Mouse (Mus musculus) gastrocnemius, postnatal 25 days (tissue): ENCODE measurements around the gene Gtf2ird2. TPM values are rescaled to one million over a fixed set of nuclear protein-coding genes. Genes with fewer than 3 reads are reported as not detected.
A peak's percentile ranks its signal among the peaks of the same experiment; 100 is the strongest.

Source experiments
- DNase-seq: peaks from one replicate; pipeline ENCODE4 v3.0.0; 2022
- total RNA-seq, 2 experiments: library from RNA; stranded (reverse); gene quantifications; 1 replicate in 1 of 2; 2 replicates in 1 of 2; pipeline ENCODE4 v1.2.3; 2021

Gene Gtf2ird2
- total RNA-seq, 2 experiments from 2014 or later: 5.3 to 5.4 TPM

DNA sequence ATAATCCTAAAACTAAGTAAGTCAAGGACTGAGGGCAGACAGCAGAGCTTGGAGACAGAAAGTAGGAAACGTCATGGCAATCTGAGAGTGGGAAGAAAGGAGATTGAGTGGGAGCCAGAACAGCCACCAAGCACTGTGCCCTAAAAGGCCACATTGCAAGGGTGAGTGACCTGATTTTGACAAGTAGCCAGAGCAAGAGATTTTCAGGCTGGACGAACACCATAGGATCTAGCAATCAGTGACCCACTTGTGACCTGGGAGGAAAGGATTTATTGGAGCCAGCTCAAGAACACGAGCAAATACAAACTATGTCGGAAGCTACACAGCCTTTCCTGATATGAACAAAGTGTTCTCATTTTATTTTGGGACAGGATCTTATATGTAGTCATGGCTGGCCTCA, 1.1 kb upstream of the Gtf2ird2 start:
- peak; percentile 43 for DNase-seq

DNA sequence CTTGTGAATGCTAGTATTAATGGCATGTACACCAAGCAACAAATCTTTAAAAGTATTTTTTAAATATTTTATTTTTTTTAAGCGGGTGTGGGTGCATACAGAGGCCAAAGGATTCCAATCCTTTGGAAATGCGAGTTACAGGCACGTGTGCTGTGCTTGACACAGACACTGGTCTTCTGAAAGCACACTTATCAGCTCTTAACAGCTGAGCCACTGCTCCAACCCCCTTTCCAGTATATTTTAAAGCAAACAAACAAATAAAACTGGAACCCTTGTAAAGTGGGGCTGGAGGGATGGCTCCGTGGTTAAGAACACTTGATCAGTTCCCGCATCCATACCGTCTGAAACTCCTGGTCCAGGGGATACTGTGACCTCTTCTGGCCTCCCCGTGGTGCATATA, 657 bp upstream of the Gtf2ird2 start:
- no peak for DNase-seq

DNA sequence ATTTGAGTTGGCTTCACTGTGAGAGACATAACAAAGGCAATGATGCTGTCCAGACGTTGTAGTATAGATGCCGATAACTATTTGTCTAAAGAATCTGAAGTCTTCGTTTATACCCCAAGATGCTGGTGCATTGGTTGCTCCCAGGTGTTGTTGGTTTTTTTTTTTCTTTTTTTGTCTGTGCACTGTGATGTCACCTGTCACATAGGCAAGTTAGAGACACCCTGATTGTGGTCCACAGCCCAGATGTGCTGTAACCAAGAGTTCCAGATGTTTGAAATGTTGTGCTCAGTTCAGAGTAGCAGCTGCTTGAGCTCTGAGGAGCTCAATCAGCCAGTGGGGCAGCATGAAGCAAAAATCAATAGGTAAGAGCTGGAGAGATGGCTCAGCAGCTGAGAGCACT, 2.2 kb downstream of the Gtf2ird2 start:
- no peak for DNase-seq

DNA sequence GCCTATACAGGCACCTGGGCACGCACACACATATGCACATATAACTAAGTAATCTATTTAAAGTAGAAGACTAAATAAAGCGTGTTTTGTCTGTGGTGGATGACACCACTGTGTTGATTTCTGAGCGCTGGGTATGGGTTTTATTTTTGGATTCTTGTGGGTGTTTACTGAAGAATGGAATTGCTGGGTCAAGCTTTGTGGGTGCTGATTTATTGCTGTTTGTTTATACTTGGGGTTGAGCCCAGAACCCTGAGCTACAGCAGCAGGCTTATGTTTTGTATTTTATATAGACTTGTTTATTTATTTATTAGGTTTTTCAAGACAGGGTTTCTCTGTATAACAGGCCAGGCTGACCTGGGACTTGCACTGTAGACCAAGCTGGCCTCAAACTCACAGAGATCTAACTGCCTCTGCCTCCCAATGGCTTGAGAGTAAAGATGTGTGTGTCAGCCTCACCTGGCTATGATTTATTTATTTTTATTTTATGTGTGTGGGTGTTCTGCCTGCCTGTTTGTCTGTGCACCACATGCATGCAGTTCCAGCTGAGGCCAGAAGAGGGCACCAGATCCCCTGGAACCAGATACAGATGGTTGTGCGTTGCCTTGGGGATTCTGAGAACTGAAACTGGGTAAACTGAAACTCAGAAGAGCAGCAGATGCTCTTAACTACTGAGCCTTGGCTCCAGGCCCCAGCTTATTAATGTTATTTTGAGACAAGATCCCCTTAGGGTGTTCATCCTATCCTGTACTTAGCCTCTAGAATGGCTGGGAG, 3.3 kb downstream of the Gtf2ird2 start:
- no peak for DNase-seq

DNA sequence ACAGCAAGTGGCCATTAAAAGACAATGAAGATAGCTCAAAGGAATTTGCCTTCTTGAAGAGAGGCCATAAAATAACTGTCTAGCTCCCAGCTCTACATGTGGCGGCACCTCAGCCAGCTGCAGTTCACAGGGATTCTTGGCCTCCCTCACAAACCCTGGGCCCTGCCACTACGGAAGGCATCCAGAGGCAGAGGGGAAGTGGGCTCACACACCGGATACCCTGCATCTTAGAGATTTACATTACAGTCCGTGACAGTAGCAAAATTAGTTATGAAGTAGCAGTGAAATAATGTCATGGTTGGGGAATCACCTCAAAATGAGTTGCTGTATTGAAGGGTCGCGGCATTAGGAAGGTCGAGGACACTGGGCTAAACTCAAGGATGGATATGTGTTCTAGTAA, 4.8 kb downstream of the Gtf2ird2 start:
- DNase-seq: no peak

DNA sequence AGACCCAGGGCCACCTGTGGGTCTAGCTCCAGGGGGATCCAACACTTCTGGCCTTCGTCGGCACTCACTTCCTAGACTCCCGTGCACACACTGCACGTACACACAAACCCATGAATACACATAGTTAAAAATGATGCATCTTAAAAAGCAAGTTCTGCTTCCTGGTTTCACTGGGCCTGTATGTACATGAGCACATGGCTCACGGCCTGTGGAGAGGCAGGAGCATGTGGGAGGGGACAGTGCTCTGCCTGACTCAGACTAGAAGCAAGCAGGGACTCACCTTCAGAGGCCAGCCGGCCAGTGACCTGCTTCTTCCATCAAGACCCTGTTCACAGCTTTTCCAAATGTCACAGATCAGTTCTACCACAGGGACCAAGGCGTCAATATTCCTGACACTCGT, 9.8 kb downstream of the Gtf2ird2 start:
- no peak for DNase-seq

DNA sequence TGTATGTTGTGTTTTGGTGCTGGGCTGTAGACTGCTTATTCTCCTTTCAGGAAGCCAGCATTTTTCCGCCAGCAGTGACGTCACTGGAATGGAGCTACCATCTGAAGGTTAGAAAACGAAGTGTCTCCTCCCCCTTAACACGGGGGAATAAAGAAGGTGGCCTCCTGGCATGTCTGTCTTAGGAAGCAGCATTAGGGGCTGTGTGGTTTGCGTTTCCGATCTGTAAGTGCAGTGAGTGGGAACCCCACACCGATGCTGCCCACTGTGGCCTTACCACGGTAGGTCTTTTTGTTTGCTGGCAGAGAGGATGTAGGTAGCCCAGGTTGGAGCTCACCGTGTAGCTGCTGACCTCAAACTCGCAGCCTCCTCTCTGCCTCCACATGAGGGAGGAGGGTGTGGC, 22.9 kb downstream of the Gtf2ird2 start:
- DNase-seq: no peak

DNA sequence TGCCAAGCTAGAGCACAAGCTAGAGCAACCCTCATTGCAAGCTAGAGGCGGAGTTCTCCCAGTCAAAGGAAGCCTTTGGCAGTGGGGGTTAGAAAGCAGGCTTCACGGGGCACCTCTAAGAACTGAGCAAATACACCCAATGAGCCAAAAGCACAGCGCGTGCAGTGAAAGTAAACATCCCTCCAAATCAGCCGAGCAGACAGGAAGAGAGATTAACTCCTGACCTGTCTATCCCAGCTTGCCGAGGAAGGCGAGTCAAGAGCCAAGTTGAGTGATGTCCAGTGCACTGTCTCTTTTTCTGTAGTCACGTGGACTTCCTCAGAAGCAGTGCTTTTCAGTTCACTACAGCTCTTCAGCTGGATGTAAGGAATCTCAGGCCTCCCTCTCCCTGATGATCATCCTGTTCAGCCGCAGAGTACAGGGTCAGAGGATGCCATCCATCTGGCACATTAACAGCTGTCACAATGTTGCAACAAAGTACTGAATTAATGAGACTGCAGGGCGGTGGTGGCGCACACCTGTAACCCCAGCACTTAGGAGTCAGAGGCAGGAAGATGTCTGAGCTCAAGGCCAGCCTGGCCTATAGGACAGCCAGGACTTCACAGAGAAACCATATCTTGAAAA, 26.2 kb downstream of the Gtf2ird2 start:
- no peak for DNase-seq

DNA sequence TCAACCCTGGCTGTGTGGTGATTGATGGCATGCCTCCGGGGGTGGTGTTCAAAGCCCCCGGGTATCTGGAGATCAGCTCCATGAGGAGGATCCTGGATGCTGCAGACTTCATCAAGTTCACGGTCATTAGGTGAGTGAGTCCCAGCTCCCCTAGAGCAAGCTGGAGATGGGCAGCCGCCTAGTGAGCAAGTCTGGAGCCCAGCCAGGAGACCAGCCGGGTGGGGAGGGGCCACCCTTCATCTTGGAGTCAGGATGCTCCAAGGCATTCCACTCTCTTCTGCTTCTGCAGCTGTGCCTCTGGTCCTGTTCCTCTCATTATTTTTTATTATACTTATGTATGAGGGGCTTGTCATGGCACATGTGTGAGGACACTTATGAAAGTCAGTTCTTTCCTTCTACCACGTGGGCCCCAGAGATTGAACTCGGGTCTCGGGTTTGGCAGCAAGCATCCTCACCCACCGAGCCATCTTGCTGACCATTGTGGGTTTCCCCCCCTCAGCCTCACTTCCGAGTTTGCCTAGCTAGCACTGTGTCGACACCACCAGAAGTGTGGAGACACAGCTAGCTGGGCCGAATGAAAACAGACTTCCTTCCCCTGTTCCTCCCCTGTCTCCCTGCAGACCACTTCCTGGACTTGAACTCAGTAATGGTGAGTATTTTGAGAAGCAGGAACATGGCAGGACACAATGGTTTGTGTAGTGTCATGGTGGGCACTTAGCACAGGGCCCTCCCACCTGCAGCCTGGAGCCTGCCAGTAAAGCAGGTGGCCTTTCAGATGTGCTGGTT, 30.4 kb downstream of the Gtf2ird2 start:
- no peak for DNase-seq

DNA sequence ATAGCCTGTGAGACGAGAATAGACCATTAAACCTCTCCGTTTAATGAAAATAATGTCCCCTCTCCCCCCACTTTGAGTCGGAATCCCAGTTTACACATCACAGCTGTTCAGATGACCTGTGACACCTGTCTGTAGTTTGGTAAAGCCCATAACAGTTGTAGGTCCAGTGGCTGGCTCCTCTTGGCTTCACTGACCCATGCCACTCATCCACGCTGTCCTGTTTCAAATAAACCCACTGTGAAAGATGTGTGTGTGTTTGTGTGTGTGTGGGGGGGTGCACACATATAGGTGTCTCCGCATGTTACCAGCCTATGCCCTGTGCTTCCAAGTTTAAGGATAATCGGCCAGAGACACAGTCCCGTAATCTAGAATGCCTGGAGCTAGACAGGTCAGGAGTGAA, 34.1 kb downstream of the Gtf2ird2 start:
- DNase-seq: no peak

DNA sequence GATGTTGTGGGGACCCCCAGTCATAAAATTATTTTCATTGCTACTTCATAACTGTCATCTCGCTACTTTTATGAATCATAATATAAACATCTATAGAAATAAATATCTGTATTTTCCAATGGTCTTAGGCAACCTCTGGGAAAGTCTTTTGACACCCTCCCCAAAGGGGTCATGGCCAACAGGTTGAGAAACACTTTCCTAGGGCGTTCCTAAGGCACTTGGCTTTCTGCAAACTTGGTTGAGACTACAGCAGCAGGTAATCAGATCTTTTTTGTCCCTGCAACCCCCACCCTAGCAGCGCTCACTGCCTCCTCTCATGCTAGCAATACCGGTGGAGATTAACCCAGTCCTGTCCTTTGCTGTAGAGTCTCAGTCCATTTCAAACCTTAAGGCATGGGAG, 37.5 kb downstream of the Gtf2ird2 start:
- no peak for DNase-seq

DNA sequence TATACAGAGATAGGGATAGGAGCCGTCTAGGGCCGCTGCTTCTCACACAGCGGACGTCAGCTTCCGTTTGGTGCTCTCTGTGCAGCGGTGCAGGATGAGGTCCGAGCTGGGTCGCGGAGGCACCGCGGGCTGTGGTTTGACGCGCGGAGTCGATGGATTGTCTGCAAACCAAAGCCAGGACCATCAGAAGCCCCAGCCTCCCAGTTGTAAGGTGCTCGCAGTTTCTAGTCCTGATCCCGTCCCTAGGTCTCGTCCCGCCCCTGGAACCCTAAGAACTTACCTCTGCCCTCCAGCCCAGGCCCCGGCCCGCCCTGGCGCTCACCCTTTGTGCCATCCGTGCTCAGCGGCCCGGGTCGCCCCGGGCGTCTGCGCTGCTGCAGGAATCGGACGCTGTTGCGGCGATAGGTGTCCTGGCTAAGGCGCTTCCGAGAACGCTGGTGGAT, 37.9 kb downstream of the Gtf2ird2 start:
- DNase-seq: no peak

DNA sequence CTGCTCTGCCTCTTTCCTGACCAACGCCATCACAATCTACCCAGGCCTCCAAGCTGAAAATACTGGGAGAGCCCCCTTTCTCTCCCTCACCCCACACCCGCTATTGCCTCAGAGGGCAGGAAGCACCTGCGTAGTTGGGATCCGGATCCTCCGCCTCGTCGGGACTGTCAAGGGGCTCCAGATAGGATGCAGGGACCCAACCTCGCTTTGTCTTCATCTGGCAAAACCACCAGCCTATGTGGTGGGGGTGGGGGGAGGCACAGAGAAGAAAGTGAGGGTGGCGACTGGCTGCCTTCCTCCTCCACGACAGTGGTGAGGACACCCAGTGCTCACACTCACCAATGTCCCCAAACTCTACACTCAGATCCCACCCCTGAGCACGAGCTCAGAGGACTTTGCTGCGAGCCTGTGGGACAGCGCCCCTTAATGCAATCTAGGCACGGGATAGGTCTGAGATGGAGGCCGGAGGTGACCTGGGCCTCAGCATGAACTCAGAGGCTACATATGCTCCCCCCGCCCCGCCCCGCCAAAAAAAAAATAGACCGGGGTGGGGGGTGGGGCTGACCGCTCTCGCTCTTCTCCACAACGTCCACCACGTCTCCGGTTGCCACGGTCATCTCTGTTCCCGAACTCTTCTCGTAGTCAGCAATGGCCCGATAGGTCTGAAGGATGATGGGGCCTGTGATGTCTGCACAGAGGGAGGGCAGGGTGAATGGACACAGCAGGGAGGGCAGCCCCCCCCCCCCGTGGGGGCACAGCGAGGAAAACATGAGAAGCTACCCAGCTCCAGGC, 41.5 kb downstream of the Gtf2ird2 start:
- no peak for DNase-seq

DNA sequence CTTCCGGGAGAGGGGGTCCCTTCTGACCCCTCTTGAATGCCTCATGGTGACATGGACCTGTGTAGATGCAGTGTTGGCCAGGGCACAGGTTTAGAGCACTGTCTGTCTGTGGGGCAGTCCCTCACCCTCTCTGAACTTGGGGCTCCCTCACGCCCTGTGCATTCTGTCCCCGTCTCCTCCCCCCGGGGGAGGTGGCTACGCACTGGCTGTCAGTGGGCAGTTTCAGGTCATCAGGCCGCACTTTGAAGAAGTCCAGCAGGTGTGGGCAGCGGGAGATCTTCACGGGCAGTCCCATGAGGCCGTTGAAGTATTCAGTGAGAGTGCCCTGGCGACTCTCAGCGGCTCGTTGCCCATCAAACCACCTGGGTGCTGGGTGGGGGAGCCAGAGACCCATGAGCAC, 43.1 kb downstream of the Gtf2ird2 start:
- DNase-seq: no peak

DNA sequence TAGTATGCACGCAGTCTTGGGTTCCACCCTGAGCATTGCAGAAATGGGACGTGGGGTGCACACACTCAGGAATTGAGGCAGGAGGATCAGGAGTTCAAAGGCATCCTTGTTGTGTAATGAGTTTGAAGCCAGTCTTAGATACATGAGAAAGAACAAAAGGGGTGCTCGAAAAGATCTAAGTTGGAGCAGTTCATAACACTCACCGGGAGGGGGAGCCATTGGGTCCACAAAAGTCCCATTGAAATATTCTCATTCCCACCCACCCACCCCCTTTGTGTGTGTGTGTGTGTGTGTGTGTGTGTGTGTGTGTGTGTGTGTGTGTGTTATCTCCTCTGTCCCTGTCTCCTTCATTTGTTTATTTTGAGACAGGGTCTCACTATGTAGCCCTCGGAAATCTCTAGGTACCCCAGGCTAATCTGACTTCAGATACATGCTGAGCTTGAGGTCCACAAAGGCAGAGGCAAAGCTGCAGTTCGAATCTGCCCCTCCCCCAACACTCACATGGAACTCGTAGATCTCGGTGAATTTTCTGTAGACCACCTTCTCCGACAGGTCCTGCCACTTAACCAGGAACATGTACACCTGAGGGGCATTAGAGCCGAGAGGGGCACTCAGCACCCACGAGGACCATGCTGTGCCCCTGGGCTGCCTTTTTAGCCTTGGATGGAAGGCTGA, 43.9 kb downstream of the Gtf2ird2 start:
- no peak for DNase-seq

DNA sequence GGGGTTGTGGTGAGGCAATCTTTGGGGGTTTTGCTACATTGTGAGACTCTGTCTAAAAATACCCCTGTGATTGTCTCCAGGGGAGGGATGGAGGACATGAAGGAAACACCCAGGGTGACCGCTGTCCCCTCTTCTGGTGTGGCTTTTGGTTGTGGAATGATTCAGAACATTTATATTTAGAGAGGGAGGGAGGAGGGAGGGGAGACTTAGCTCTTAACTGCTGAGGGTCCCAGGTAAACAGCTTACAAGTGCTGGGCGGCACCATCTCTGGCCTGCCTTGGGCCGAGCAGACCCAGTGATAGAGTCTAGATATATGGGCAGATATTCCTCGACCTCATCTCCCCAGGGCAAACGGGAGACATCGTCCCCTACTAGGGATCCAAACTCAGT, 44.4 kb downstream of the Gtf2ird2 start:
- DNase-seq: no peak

DNA sequence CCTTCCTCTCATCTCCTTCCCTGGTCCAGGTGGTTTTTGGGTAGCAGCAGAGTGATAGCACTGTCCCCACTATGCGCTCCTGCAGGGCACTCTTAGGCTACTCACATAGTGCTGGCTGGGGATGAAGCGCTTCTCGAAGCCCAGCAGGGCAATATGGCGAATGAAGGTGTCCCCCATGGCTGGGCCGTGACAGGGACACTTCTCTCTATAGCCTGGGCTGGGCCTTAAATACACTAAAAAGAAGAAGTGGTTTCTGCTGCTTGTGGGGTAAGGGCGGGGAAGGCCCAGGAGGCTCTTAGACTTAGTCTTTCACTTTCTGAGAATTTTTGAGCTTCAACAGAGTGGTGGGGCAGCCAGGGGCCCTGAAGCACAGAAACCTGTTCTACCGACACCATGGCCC, 45.6 kb downstream of the Gtf2ird2 start, which contains the start of gene Ncf1:
TSS of gene Ncf1 (minus strand) at position 235 of the 400 bp plus-strand sequence.
- DNase-seq: no peak

DNA sequence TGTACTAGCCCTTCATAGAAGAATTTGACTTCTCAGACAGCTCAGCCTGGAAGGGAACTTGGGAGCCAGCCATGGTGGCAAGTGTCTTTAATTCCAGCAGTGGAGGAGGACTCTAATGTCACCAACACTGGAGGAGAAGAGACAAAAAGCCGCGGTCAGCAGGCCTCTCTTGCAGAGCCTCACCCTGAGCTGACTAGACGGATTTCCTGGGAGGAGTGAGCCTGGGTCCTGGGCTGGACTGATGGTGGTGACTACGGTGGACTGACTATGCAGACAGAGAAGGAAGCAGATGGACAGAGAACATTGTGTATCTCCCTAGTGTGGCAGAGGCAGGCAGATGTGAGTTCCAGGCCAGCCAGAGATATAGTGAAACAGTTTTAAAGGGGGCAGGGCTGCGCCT, 47.6 kb downstream of the Gtf2ird2 start:
- peak; percentile 61 for DNase-seq

DNA sequence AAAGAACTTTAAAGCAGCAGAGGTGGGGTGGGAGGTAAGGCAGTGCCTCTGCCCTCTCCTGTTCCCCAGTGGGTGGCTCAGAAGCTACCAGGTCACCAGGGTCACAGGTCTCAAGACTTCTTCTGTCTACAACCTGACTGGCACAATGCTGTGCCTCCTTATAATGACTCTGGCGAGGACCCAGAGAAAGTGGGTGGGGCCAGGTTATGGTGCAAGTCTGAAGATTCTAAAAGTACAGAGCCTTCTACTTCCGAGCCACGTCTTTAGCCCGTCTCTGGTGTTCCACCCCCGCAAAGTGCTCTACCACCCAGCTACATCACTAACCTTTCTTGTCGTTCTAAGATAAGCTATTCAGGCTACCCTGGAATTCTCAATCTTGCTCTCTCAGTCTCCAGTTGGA, 48.3 kb downstream of the Gtf2ird2 start:
- no peak for DNase-seq

DNA sequence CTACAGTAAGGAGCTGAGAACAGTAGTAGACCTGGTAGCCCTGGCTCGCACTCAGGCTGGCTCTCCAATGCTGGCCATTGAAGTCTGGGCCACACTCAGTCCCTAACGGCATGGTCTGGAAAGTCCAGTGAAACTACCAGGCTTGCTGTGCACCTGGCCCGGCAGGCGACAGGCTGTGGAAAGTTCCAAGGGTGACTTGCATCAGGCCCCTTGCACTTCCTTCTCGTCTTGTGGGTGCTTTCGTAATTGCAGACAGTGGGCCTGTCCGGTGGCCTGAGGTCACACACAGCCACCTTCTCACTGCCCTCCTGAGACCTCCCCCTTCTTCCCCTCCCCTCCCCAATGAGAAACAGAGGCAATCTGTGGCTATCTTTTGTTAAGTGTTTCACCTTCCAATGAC, 48.7 kb downstream of the Gtf2ird2 start:
- DNase-seq: peak; percentile 32

DNA sequence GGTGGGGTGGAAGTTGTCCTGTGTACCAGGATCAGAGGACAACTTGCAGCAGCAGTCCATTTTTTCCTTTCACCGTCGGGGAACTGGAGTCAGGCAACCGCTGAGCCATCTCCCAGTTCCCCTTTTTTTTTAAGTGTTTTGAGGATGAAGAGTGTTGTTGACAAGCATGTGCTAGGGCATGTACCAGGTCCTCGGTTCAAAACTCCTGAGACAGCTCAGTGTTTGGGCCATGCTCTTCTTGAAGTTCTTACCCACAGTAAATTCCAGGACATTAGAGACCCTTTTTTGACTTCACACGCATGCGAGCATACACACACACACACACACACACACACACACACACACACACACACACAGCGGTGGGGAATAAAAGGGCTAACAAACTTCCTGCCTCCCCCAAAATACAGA, 49.4 kb downstream of the Gtf2ird2 start:
- DNase-seq: no peak

DNA sequence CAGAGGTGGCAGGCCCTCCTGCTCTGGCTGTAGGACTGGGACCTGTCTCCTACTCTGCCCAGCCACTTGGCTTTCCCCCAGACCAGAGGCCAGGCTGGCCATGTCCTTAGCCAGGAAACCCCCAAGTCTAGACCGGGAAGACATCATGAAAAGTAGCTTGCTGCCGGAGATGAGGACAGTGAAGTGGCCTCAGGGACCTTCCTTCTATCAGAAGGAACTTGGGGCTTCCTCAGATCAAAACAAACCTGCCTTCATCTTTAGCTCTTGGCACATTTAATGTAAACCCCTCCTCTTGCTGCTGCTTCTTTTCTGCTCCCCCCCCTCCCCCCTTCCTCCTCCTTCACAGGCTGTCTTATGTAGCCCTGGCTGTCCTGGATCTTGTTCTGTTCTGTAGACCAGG, 50.4 kb downstream of the Gtf2ird2 start:
- no peak for DNase-seq
